Comparison of ENCODE assay signal across 7 mouse cellular contexts in the genomic region with DNA sequence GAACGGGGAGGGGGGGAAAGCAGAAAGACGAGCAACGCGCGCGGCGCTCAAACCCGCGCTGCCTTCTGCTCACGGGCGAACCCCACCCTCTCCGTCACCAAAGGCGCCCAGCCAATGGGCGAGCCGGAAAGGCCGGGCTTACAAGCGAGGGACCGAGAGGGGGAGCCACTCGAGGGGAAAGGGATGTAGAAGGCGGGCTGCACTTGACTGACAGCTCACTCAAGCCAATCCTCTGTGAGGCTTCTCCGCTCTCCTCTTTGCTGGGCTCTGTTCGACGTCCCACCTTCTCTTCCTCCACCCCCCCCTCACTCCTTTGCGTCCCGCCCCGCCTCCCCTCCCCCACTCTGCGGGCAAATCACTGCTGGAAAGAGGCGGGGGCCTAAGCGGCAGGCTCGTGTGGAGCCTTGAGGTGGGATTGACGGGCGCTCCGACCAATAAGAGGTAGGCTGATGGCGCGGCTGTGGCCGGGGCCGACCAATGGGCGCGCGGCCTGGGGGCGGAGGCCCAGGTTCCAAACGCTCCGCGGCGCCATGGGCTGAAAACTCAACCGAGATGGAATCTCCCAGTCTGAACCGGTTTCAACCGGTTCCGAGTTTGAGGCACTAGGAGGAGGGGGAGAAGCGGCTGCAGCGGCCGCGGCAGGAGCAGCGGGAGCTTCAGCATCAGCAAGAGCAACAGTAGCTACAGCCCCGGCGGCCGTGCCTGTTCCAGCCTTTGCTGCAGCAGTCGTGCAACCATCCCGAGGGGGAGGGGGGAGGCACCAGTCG. TPM values are rescaled to one million over a fixed set of nuclear protein-coding genes. Genes with fewer than 3 reads are reported as not detected.
DNase-seq lines count a peak whose midpoint lies in the region; ATAC-seq and TF ChIP-seq lines count a peak whose summit lies in the region.

Gene Xpo1 (plus strand): TSS at position 615 of the 767 bp plus-strand sequence.

- intact Hi-C loops in left cerebral cortex, postnatal 4 days (cut with DNase I): loop anchor here (10.0 kb wide), 1 partner anchor 111 kb away; no protein-coding TSS in a partner anchor

- peak within 1 kb of the TSS; percentile 77 for H3K4me2 ChIP-seq in intestine, postnatal 0 days (replicated peaks; ENCODE audit: low read depth)
- peak within 1 kb of the TSS; percentile 78 for H3K4me2 ChIP-seq in midbrain, embryonic 12.5 days (replicated peaks)

- peak within 1 kb of the TSS; percentile 95 for H3K4me3 ChIP-seq in embryonic facial prominence, embryonic 10.5 days
- peak within 1 kb of the TSS; percentile 99 for H3K4me3 ChIP-seq in intestine, postnatal 0 days (ENCODE audit: low read depth, low read length)
- H3K4me3 ChIP-seq in midbrain, embryonic 12.5 days: peak within 1 kb of the TSS; percentile 93
- peak within 1 kb of the TSS; percentile 87 for H3K4me3 ChIP-seq in small intestine, adult 2 months (ENCODE audit: low read depth, low read length)

- peak; percentile 99 for ATAC-seq in intestine, postnatal 0 days
- ATAC-seq in midbrain, embryonic 12.5 days (ENCODE audit: low FRiP score, low read depth): peak; percentile 98

- peak within 1 kb of the TSS; percentile 99 for H3K9ac ChIP-seq in intestine, postnatal 0 days (ENCODE audit: low read depth, low read length)
- peak within 1 kb of the TSS; percentile 99 for H3K9ac ChIP-seq in midbrain, embryonic 12.5 days (replicated peaks)

- peak; percentile 80 for TF ChIP-seq CTCF in intestine, postnatal 0 days (IDR thresholded peaks at IDR 0.05; ENCODE audit: low read depth)
- TF ChIP-seq CTCF in small intestine, adult 2 months (IDR thresholded peaks at IDR 0.05; ENCODE audit: extremely low read depth, insufficient read length, insufficient replicate concordance, low read depth, low read length): peak; percentile 66; the same call in 1 of the 2 replicates

- H3K27me3 ChIP-seq in embryonic facial prominence, embryonic 10.5 days (replicated peaks; ENCODE audit: low read depth, poor library complexity, severe bottlenecking): no peaks in the 10 kb centered on the region
- no peaks in the 10 kb centered on the region for H3K27me3 ChIP-seq in intestine, postnatal 0 days (replicated peaks; ENCODE audit: control insufficient read depth, insufficient read depth, low read length)
- H3K27me3 ChIP-seq in midbrain, embryonic 12.5 days: no peaks in the 10 kb centered on the region
- no peaks in the 10 kb centered on the region for H3K27me3 ChIP-seq in small intestine, adult 2 months (ENCODE audit: control insufficient read depth, insufficient read depth, low read length)

- DNase-seq in adrenal gland, postnatal 10 days: peak; percentile 100
- peak; percentile 100 for DNase-seq in embryonic facial prominence, embryonic 10.5 days (ENCODE audit: low spot score)
- peak; percentile 95 for DNase-seq in gonadal fat pad, adult 2 months (ENCODE audit: low read depth)
- peak; percentile 100 for DNase-seq in left cerebral cortex, postnatal 4 days

- H3K36me3 ChIP-seq in embryonic facial prominence, embryonic 10.5 days (replicated peaks): peaks cover 19% of the 10 kb centered on the region
- no peaks in the 10 kb centered on the region for H3K36me3 ChIP-seq in intestine, postnatal 0 days (ENCODE audit: control insufficient read depth, insufficient read depth)
- H3K36me3 ChIP-seq in midbrain, embryonic 12.5 days: no peaks in the 10 kb centered on the region
- no peaks in the 10 kb centered on the region for H3K36me3 ChIP-seq in small intestine, adult 2 months (ENCODE audit: control insufficient read depth, insufficient read depth, low read length)

- H3K9me3 ChIP-seq in embryonic facial prominence, embryonic 10.5 days: no peaks in the 10 kb centered on the region
- H3K9me3 ChIP-seq in intestine, postnatal 0 days (ENCODE audit: control insufficient read depth): no peaks in the 10 kb centered on the region
- no peaks in the 10 kb centered on the region for H3K9me3 ChIP-seq in midbrain, embryonic 12.5 days

- peaks cover 19% of the 10 kb centered on the region for H3K4me1 ChIP-seq in embryonic facial prominence, embryonic 10.5 days
- no peaks in the 10 kb centered on the region for H3K4me1 ChIP-seq in intestine, postnatal 0 days (replicated peaks; ENCODE audit: control insufficient read depth, insufficient read depth, low read length)
- peaks cover 19% of the 10 kb centered on the region for H3K4me1 ChIP-seq in midbrain, embryonic 12.5 days
- H3K4me1 ChIP-seq in small intestine, adult 2 months (ENCODE audit: control insufficient read depth, insufficient read depth, insufficient read length, low read length): peaks cover 14% of the 10 kb centered on the region; the same call in 1 of the 2 replicates

- TF ChIP-seq POLR2A in small intestine, adult 2 months (IDR thresholded peaks at IDR 0.05; ENCODE audit: low read depth, low read length): peak; percentile 89

- under 1% methylated on average over 60 of the region's 60 CpGs for WGBS in embryonic facial prominence, embryonic 10.5 days
- WGBS in intestine, postnatal 0 days: under 1% methylated on average over 49 of the region's 60 CpGs
- WGBS in midbrain, embryonic 12.5 days: under 1% methylated on average over 54 of the region's 60 CpGs
- under 1% methylated on average over 60 of the region's 60 CpGs for WGBS in small intestine, adult 2 months

- H3K27ac ChIP-seq in embryonic facial prominence, embryonic 10.5 days (replicated peaks): peak within 1 kb of the TSS; percentile 100
- peak within 1 kb of the TSS; percentile 100 for H3K27ac ChIP-seq in intestine, postnatal 0 days (ENCODE audit: low read depth, low read length)
- H3K27ac ChIP-seq in midbrain, embryonic 12.5 days (replicated peaks): peak within 1 kb of the TSS; percentile 100
- H3K27ac ChIP-seq in small intestine, adult 2 months (ENCODE audit: insufficient read depth, low read depth, low read length): peak within 1 kb of the TSS; percentile 87

RNA-seq across cellular contexts. Expression of gene Xpo1, which starts in this region (rescaled TPM):
- total RNA-seq in adrenal gland, postnatal 10 days (2021): 10 to 100 TPM; 61.9 to 70.0 TPM
- 139 and 141 TPM in 2 replicates for polyA plus RNA-seq in embryonic facial prominence, embryonic 10.5 days (2016; fragmentation: Nextera tagmentation; extraction: Ambion mirVana)
- 7.4 and 9.3 TPM in 2 replicates for polyA plus RNA-seq in gonadal fat pad, adult 2 months (2012; rRNA removed)
- polyA plus RNA-seq in intestine, postnatal 0 days (2015; fragmentation: Nextera tagmentation; extraction: Ambion mirVana): 16.7 and 17.0 TPM in 2 replicates
- 100 to 1,000 TPM; 122 to 123 TPM for total RNA-seq in left cerebral cortex, postnatal 4 days (2021)
- 155 and 164 TPM in 2 replicates for polyA plus RNA-seq in midbrain, embryonic 12.5 days (2016; fragmentation: Nextera tagmentation; extraction: Ambion mirVana)
- 1.2 and 1.8 TPM in 2 replicates for polyA plus RNA-seq in small intestine, adult 2 months (2012; rRNA removed)

Comparison
In these comparisons a context has a peak if more than half of its experiments do, and no peak if none do; other contexts are left out.
1. Peak in every context shown above with its lines: DNase-seq, ATAC-seq, H3K4me3 ChIP-seq and H3K27ac ChIP-seq.